Mouse (Mus musculus) midbrain, embryonic 11.5 days (tissue): ENCODE data around the gene Arrdc5. TPM values are rescaled to one million over a fixed set of nuclear protein-coding genes. Genes with fewer than 3 reads are reported as not detected.

Experiments
- ATAC-seq: fragments of 200-750 bp; cut with Nextera tagmentation; 2 replicates; pipeline ENCODE4 v1.8.0; 2017; ENCODE audit warnings: moderate TSS enrichment, moderate library complexity; ENCODE audit not compliant: low FRiP score
- DNase-seq: peaks from one replicate; pipeline ENCODE4 v3.0.0; 2015; ENCODE audit warnings: low spot score; ENCODE audit errors: missing footprints
- H3K27ac ChIP-seq: fragments of 300-500 bp; sonication (generic); 2 replicates; pipeline ENCODE4 v1.5.1; 2014; ENCODE audit warnings: low read depth, low read length
- H3K27me3 ChIP-seq: fragments of 300-500 bp; sonication (generic); 2 replicates; pipeline ENCODE4 v1.6.1; 2014; ENCODE audit warnings: mild to moderate bottlenecking, low read length, moderate library complexity, mixed read lengths; ENCODE audit not compliant: control insufficient read depth, insufficient read depth
- H3K36me3 ChIP-seq: fragments of 300-500 bp; sonication (generic); 2 replicates; pipeline ENCODE4 v1.6.1; 2014; ENCODE audit warnings: mild to moderate bottlenecking, low read length, moderate library complexity, mixed read lengths; ENCODE audit not compliant: control insufficient read depth, insufficient read depth
- H3K4me1 ChIP-seq: fragments of 300-500 bp; sonication (generic); 2 replicates; pipeline ENCODE4 v1.6.1; 2014; ENCODE audit warnings: low read length; ENCODE audit not compliant: control insufficient read depth, insufficient read depth
- H3K4me2 ChIP-seq: fragments of 300-500 bp; sonication (generic); 2 replicates; pipeline ENCODE4 v1.6.1; 2014; ENCODE audit warnings: mild to moderate bottlenecking, moderate library complexity
- H3K4me3 ChIP-seq: fragments of 300-500 bp; sonication (generic); 2 replicates; pipeline ENCODE4 v1.5.1; 2014; ENCODE audit warnings: low read depth, low read length
- H3K9ac ChIP-seq: fragments of 300-500 bp; sonication (generic); 2 replicates; pipeline ENCODE4 v1.6.1; 2014; ENCODE audit warnings: low read length
- H3K9me3 ChIP-seq: fragments of 300-500 bp; sonication (generic); 2 replicates; pipeline ENCODE4 v1.6.1; 2016; ENCODE audit warnings: low read length; ENCODE audit not compliant: control insufficient read depth
- WGBS: fragments of 180-500 bp; shearing (Covaris S2); extraction: QIAGEN DNeasy Blood & Tissue Kit; methylation state at CpG from one replicate; pipeline ENCODE4 v1.1.7; 2014; 5-methylcytosine and 5-hydroxymethylcytosine counted together
- polyA plus RNA-seq: library from polyadenylated mRNA; unstranded; fragments of >200 nt; fragmentation: Nextera tagmentation; extraction: Ambion mirVana; gene quantifications from 2 replicates; pipeline ENCODE4 v1.2.1, GENCODE M21; 2014

Gene Arrdc5
- polyA plus RNA-seq, 1 experiment from 2014 or later = not detected

DNA sequence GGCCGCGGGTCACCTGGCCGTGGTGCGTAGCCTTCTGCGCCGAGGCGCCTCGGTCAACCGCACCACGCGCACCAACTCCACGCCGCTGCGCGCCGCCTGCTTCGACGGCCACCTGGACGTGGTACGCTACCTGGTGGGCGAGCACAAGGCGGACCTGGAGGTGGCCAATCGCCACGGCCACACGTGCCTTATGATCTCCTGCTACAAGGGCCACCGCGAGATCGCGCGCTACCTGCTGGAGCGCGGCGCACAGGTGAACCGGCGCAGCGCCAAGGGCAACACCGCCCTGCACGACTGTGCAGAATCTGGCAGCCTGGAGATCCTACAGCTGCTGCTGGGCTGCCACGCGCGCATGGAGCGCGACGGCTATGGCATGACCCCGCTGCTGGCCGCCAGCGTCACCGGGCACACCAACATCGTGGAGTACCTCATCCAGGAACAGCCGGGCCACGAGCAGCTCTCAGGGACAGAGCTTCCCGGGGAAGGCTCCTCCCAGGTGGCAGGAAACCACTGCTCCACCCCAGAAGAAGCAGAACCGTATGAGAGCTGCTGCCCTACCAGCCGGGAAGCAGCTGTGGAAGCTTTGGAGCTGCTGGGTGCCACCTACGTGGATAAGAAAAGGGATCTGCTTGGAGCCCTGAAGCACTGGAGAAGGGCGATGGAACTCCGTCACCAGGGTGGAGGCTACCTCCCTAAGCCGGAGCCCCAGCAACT, 42.7 kb downstream of the Arrdc5 start:
- peaks cover 6% of the 10 kb centered on the region; the same call in 1 of the 2 replicates for H3K36me3 ChIP-seq
- H3K4me1 ChIP-seq = peaks cover 5% of the 10 kb centered on the region
- peak; percentile 72 for DNase-seq
- WGBS = 10% methylated on average over 56 of the region's 58 CpGs
- peak overlapping the region; percentile 64 for H3K9ac ChIP-seq
- peak overlapping the region; percentile 91 for H3K4me2 ChIP-seq
- no peak overlapping the region for H3K27ac ChIP-seq
- ATAC-seq = no peak
- no peaks in the 10 kb centered on the region for H3K27me3 ChIP-seq
- peak overlapping the region; percentile 74 for H3K4me3 ChIP-seq
- no peaks in the 10 kb centered on the region for H3K9me3 ChIP-seq

- WGBS = under 1% methylated on average over 28 of the region's 28 CpGs
- H3K4me2 ChIP-seq = peak within 1 kb of the TSS; percentile 91
- peaks cover 6% of the 10 kb centered on the region for H3K4me1 ChIP-seq
- peaks cover 6% of the 10 kb centered on the region; the same call in 1 of the 2 replicates for H3K36me3 ChIP-seq
- H3K9me3 ChIP-seq = no peaks in the 10 kb centered on the region
- DNase-seq = peak; percentile 99
- no peaks in the 10 kb centered on the region for H3K27me3 ChIP-seq
- ATAC-seq = peak; percentile 93
- peak within 1 kb of the TSS; percentile 64 for H3K9ac ChIP-seq
- peak within 1 kb of the TSS; percentile 75 for H3K27ac ChIP-seq
- H3K4me3 ChIP-seq = peak within 1 kb of the TSS; percentile 74
Observed at GRCm38 (mm10) chr17:56256239-56256881, 43.7 kb downstream of the Arrdc5 start, which contains the start of gene Fem1a. Gene Fem1a, plus strand, starts transcription at chr17:56256810.

GRCm38 (mm10) chr17:56255863-56256238, 44.2 kb downstream of the Arrdc5 start:
- H3K27me3 ChIP-seq = no peaks in the 10 kb centered on the region
- under 1% methylated on average over 32 of the region's 32 CpGs for WGBS
- H3K36me3 ChIP-seq = peaks cover 6% of the 10 kb centered on the region; the same call in 1 of the 2 replicates
- peak; percentile 90 for ATAC-seq
- peak overlapping the region; percentile 64 for H3K9ac ChIP-seq
- peaks cover 9% of the 10 kb centered on the region for H3K4me1 ChIP-seq
- peak overlapping the region; percentile 75 for H3K27ac ChIP-seq
- H3K4me2 ChIP-seq = peak overlapping the region; percentile 91
- peak overlapping the region; percentile 74 for H3K4me3 ChIP-seq
- H3K9me3 ChIP-seq = no peaks in the 10 kb centered on the region
- DNase-seq = peak; percentile 99

GRCm38 (mm10) chr17:56255429-56255828, 44.7 kb downstream of the Arrdc5 start:
- no peaks in the 10 kb centered on the region for H3K9me3 ChIP-seq
- DNase-seq = no peak
- H3K27ac ChIP-seq = peak overlapping the region; percentile 14; the same call in 1 of the 2 replicates
- no peak overlapping the region for H3K4me3 ChIP-seq
- peaks cover 9% of the 10 kb centered on the region for H3K4me1 ChIP-seq
- WGBS = 21% methylated on average over 9 of the region's 9 CpGs
- peaks cover 6% of the 10 kb centered on the region; the same call in 1 of the 2 replicates for H3K36me3 ChIP-seq
- peak overlapping the region; percentile 91; the same call in 1 of the 2 replicates for H3K4me2 ChIP-seq
- no peaks in the 10 kb centered on the region for H3K27me3 ChIP-seq
- peak overlapping the region; percentile 14; the same call in 1 of the 2 replicates for H3K9ac ChIP-seq
- ATAC-seq = peak; percentile 7

DNA sequence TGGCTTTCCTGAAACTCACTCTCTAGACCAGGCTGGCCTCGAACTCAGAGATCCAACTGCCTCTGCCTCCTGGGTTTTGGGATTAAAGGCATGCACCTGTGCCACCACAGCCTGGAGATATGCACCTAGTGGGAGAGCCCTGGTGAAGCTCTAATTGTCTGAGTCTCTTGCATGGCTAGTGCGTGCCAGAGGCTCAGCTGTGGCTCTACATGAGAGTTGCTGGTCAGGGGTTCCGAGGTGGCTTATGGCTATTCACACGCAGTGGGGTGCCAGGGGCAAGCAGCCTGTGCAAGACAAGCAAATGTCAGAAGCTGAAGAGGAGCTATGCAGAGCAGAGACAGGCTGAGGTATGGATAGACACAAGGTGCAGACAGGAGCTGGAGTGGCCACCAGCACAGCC, 45.4 kb downstream of the Arrdc5 start:
- no peak overlapping the region for H3K4me2 ChIP-seq
- H3K27me3 ChIP-seq = no peaks in the 10 kb centered on the region
- H3K27ac ChIP-seq = no peak overlapping the region
- DNase-seq (peak; percentile 78), ATAC-seq (no peak)
- no peak overlapping the region for H3K9ac ChIP-seq
- 77% methylated on average over 4 of the region's 4 CpGs for WGBS
- peaks cover 6% of the 10 kb centered on the region; the same call in 1 of the 2 replicates for H3K36me3 ChIP-seq
- H3K9me3 ChIP-seq = no peaks in the 10 kb centered on the region
- H3K4me3 ChIP-seq = no peak overlapping the region
- peaks cover 9% of the 10 kb centered on the region for H3K4me1 ChIP-seq

GRCm38 (mm10) chr17:56251136-56251829, 48.8 kb downstream of the Arrdc5 start:
- Histone ChIP-seq H3K4me3 (no peak overlapping the region), H3K9me3 (no peaks in the 10 kb centered on the region), H3K36me3 (no peaks in the 10 kb centered on the region), H3K4me2 (no peak overlapping the region), H3K4me1 (peaks cover 4% of the 10 kb centered on the region; the same call in 1 of the 2 replicates), H3K9ac (no peak overlapping the region), H3K27me3 (no peaks in the 10 kb centered on the region), H3K27ac (no peak overlapping the region; the same call in 1 of the 2 replicates)
- DNase-seq (peak; percentile 94), ATAC-seq (peak; percentile 22; the same call in 1 of the 2 replicates)
- WGBS = 26% methylated on average over 6 of the region's 6 CpGs

DNA sequence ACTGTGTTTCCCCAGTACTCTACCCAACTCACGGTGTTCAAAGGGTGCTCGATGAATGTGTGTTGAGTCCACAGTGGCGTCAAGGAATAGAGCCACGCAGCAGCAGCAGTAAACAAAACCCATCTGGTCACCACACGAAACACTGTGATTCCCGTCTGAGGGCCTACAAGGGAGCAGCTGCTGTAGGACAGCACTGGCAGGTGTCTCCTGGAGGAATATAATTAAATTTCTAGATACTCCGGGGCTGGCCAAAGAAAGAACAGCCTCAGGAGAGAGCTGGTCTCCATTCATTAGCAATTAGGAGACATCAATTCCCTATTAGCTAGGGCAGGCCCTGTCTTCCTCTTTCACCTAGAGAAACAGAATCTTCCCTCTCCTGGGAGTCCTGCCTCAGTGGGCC, 54.5 kb downstream of the Arrdc5 start:
- no peak for DNase-seq
- H3K4me1 ChIP-seq = no peaks in the 10 kb centered on the region
- 66% methylated on average over 7 of the region's 7 CpGs for WGBS

More for the DNA sequence above, 54.5 kb downstream of the Arrdc5 start:
- Histone ChIP-seq H3K27me3 (peaks cover 3% of the 10 kb centered on the region; the same call in 1 of the 2 replicates), H3K4me3 (no peak overlapping the region), H3K9me3 (no peaks in the 10 kb centered on the region), H3K4me2 (no peak overlapping the region), H3K9ac (no peak overlapping the region), H3K27ac (no peak overlapping the region), H3K36me3 (no peaks in the 10 kb centered on the region)
- peak; percentile 27; the same call in 1 of the 2 replicates for ATAC-seq
